Comparison of ENCODE assay signal across 10 mouse cellular contexts in genomic region chr13:6646266-6646665, GRCm38 (mm10). TPM values are rescaled to one million over a fixed set of nuclear protein-coding genes. Genes with fewer than 3 reads are reported as not detected.
DNase-seq lines count a peak whose midpoint lies in the region; ATAC-seq and TF ChIP-seq lines count a peak whose summit lies in the region.
"Had no signal": no experiment of that assay in that cellular context is flagged by ENCODE, and none has a peak within 500 bp of the region (broad histone marks: within the 10 kb centered on the region; RNA-seq: fewer than 3 reads in every experiment).

No protein-coding gene starts in this region.

- peak overlapping the region; percentile 99 for H3K4me2 ChIP-seq in heart, embryonic 11.5 days
- peak overlapping the region; percentile 90 for H3K4me2 ChIP-seq in midbrain, postnatal 0 days (ENCODE audit: low read depth, low read length, poor library complexity, severe bottlenecking)
- no peak overlapping the region; the same call in 1 of the 2 replicates for H3K4me2 ChIP-seq in stomach, postnatal 0 days (replicated peaks; ENCODE audit: low read depth)
- no peak overlapping the region for H3K4me2 ChIP-seq in lung, postnatal 0 days (replicated peaks; ENCODE audit: low read depth, low read length)

- 66% methylated on average over 2 of the region's 2 CpGs for WGBS in heart, embryonic 11.5 days (ENCODE audit: insufficient replicate concordance)
- 67% methylated on average over 2 of the region's 2 CpGs for WGBS in midbrain, postnatal 0 days
- WGBS in stomach, postnatal 0 days = 55% methylated on average over 2 of the region's 2 CpGs
- WGBS in lung, postnatal 0 days = 61% methylated on average over 2 of the region's 2 CpGs

- no peak overlapping the region; the same call in 1 of the 2 replicates for H3K27ac ChIP-seq in heart, embryonic 11.5 days (ENCODE audit: low read depth, low read length)
- peak overlapping the region; percentile 94; the same call in 1 of the 2 replicates for H3K27ac ChIP-seq in layer of hippocampus, adult 2 months
- H3K27ac ChIP-seq in midbrain, postnatal 0 days (ENCODE audit: low read depth, low read length) = peak overlapping the region; percentile 88
- no peak overlapping the region for H3K27ac ChIP-seq in stomach, postnatal 0 days (replicated peaks)
- no peak overlapping the region for H3K27ac ChIP-seq in lung, postnatal 0 days (ENCODE audit: low read length)
- H3K27ac ChIP-seq: liver, embryonic 15.5 days had no signal

- DNase-seq in heart, postnatal 36 days = no peak
- DNase-seq in layer of hippocampus, adult 2 months (ENCODE audit: low spot score in 2 of 2) = no peak
- DNase-seq in layer of hippocampus, adult 11-12 months (ENCODE audit: low spot score) = no peak
- DNase-seq in G1E (ENCODE audit: low spot score) = no peak
- DNase-seq in midbrain, postnatal 0 days (ENCODE audit: low spot score) = no peak
- no peak for DNase-seq in stomach, postnatal 0 days (ENCODE audit: low spot score)
- no peak for DNase-seq in lung, postnatal 0 days (ENCODE audit: low spot score)
- DNase-seq: cerebellum, adult 9-10 months had no signal

- H3K27me3 ChIP-seq in heart, embryonic 11.5 days (ENCODE audit: control insufficient read depth, insufficient read depth, low read length) = no peaks in the 10 kb centered on the region
- H3K27me3 ChIP-seq in G1E (ENCODE audit: insufficient read depth, low read length) = no peaks in the 10 kb centered on the region
- no peaks in the 10 kb centered on the region for H3K27me3 ChIP-seq in midbrain, postnatal 0 days (ENCODE audit: insufficient read depth, low read length)
- no peaks in the 10 kb centered on the region for H3K27me3 ChIP-seq in stomach, postnatal 0 days (ENCODE audit: control insufficient read depth, insufficient read depth, low read length)
- H3K27me3 ChIP-seq in lung, postnatal 0 days (replicated peaks; ENCODE audit: insufficient read depth, low read length) = no peaks in the 10 kb centered on the region

- no peak overlapping the region for H3K9ac ChIP-seq in heart, embryonic 11.5 days (ENCODE audit: low read depth, low read length)
- peak overlapping the region; percentile 75; the same call in 1 of the 2 replicates for H3K9ac ChIP-seq in midbrain, postnatal 0 days (replicated peaks; ENCODE audit: low read length, poor library complexity, severe bottlenecking)
- no peak overlapping the region for H3K9ac ChIP-seq in stomach, postnatal 0 days (ENCODE audit: low read length)
- no peak overlapping the region for H3K9ac ChIP-seq in lung, postnatal 0 days (replicated peaks; ENCODE audit: low read depth)
- H3K9ac ChIP-seq: liver, embryonic 15.5 days had no signal

- H3K4me3 ChIP-seq in heart, embryonic 11.5 days (ENCODE audit: low read depth, low read length) = peak overlapping the region; percentile 74
- H3K4me3 ChIP-seq in layer of hippocampus, adult 2 months = peak overlapping the region; percentile 74
- peak overlapping the region; percentile 88 for H3K4me3 ChIP-seq in G1E (ENCODE audit: low read depth, low read length)
- peak overlapping the region; percentile 72 for H3K4me3 ChIP-seq in midbrain, postnatal 0 days (ENCODE audit: low read depth, low read length)
- H3K4me3 ChIP-seq in stomach, postnatal 0 days (ENCODE audit: low read depth, low read length) = no peak overlapping the region
- H3K4me3 ChIP-seq in lung, postnatal 0 days (ENCODE audit: low read depth, low read length) = no peak overlapping the region

- no peaks in the 10 kb centered on the region for H3K9me3 ChIP-seq in heart, embryonic 11.5 days (replicated peaks; ENCODE audit: control insufficient read depth, low read length)
- no peaks in the 10 kb centered on the region for H3K9me3 ChIP-seq in G1E (replicated peaks)
- H3K9me3 ChIP-seq in midbrain, postnatal 0 days (ENCODE audit: low read length) = no peaks in the 10 kb centered on the region
- no peaks in the 10 kb centered on the region for H3K9me3 ChIP-seq in stomach, postnatal 0 days (ENCODE audit: control insufficient read depth, low read length)
- H3K9me3 ChIP-seq in lung, postnatal 0 days (ENCODE audit: low read length) = no peaks in the 10 kb centered on the region
- H3K9me3 ChIP-seq: liver, embryonic 15.5 days had no signal

- no peak for TF ChIP-seq EP300 in stomach, postnatal 0 days (optimal IDR thresholded peaks at IDR 0.05)
- TF ChIP-seq EP300 in lung, postnatal 0 days (IDR thresholded peaks at IDR 0.05) = no peak

- intact Hi-C loops in heart, postnatal 36 days (cut with DNase I) = no loop called here

- TF ChIP-seq CTCF in layer of hippocampus, adult 2 months (conservative IDR thresholded peaks at IDR 0.05) = no peak
- TF ChIP-seq CTCF in G1E (IDR thresholded peaks at IDR 0.05; ENCODE audit: low read depth, low read length) = no peak
- no peak for TF ChIP-seq CTCF in midbrain, postnatal 0 days (IDR thresholded peaks at IDR 0.05)
- TF ChIP-seq CTCF in stomach, postnatal 0 days (IDR thresholded peaks at IDR 0.05; ENCODE audit: low read depth) = no peak
- no peak for TF ChIP-seq CTCF in lung, postnatal 0 days (IDR thresholded peaks at IDR 0.05)

- H3K4me1 ChIP-seq in heart, embryonic 11.5 days (ENCODE audit: control insufficient read depth, insufficient read depth, low read length) = peaks cover 8% of the 10 kb centered on the region; the same call in 1 of the 2 replicates
- peaks cover 67% of the 10 kb centered on the region for H3K4me1 ChIP-seq in G1E (ENCODE audit: insufficient read depth, low read depth, low read length)
- H3K4me1 ChIP-seq in midbrain, postnatal 0 days (ENCODE audit: insufficient read depth, low read length) = no peaks in the 10 kb centered on the region
- H3K4me1 ChIP-seq in stomach, postnatal 0 days (replicated peaks; ENCODE audit: control insufficient read depth, insufficient read depth) = peaks cover 9% of the 10 kb centered on the region
- H3K4me1 ChIP-seq in lung, postnatal 0 days (ENCODE audit: insufficient read depth, low read depth, low read length) = peaks cover 7% of the 10 kb centered on the region; the same call in 1 of the 2 replicates

- H3K36me3 ChIP-seq in heart, embryonic 11.5 days (ENCODE audit: control insufficient read depth, insufficient read depth, low read length) = no peaks in the 10 kb centered on the region
- H3K36me3 ChIP-seq in G1E (replicated peaks) = peaks cover 41% of the 10 kb centered on the region
- H3K36me3 ChIP-seq in midbrain, postnatal 0 days (ENCODE audit: insufficient read depth, low read length) = no peaks in the 10 kb centered on the region
- H3K36me3 ChIP-seq in stomach, postnatal 0 days (ENCODE audit: control insufficient read depth, insufficient read depth, low read length) = no peaks in the 10 kb centered on the region
- H3K36me3 ChIP-seq in lung, postnatal 0 days (ENCODE audit: insufficient read depth, low read length) = no peaks in the 10 kb centered on the region
- H3K36me3 ChIP-seq: liver, embryonic 15.5 days had no signal

- no peak for ATAC-seq in heart, embryonic 11.5 days (replicated peaks; ENCODE audit: insufficient number of reproducible peaks, low FRiP score, low TSS enrichment)
- no peak for ATAC-seq in G1E (ENCODE audit: extremely low read depth, insufficient number of reproducible peaks, low FRiP score, poor library complexity, severe bottlenecking)
- no peak for ATAC-seq in midbrain, postnatal 0 days (ENCODE audit: low FRiP score)
- no peak for ATAC-seq in stomach, postnatal 0 days (ENCODE audit: low FRiP score, low TSS enrichment)
- ATAC-seq in lung, postnatal 0 days = no peak

RNA-seq across cellular contexts. Expression of gene Pfkp, which starts 2.3 kb away (rescaled TPM):
- 143 and 184 TPM in 2 replicates for polyA plus RNA-seq in heart, embryonic 11.5 days (2014; fragmentation: Nextera tagmentation; extraction: Ambion mirVana)
- total RNA-seq in heart, postnatal 36 days (2021) = 10 to 100 TPM; 49.0 to 65.7 TPM
- 100 to 1,000 TPM; 210 to 212 TPM for total RNA-seq in layer of hippocampus, adult 2 months (2021)
- total RNA-seq in G1E (2014; fragmentation: Nextera tagmentation) (138 and 139 TPM in 2 replicates), G1E (2017) (264 and 287 TPM in 2 replicates)
- 54.1 and 96.4 TPM in 2 replicates for polyA plus RNA-seq in G1E (2012)
- 187 and 330 TPM in 2 replicates for total RNA-seq in midbrain, postnatal 0 days (2014; rRNA removed)
- polyA plus RNA-seq in midbrain, postnatal 0 days (2015; fragmentation: Nextera tagmentation; extraction: Ambion mirVana) = 404 and 431 TPM in 2 replicates
- polyA plus RNA-seq in stomach, postnatal 0 days (2015; fragmentation: Nextera tagmentation; extraction: Ambion mirVana) = 34.7 and 41.1 TPM in 2 replicates
- 23.1 and 24.8 TPM in 2 replicates for polyA plus RNA-seq in lung, postnatal 0 days (2015; fragmentation: Nextera tagmentation; extraction: Ambion mirVana)

Comparison
In these comparisons a context has a peak if more than half of its experiments do, and no peak if none do; other contexts are left out.
1. H3K27ac ChIP-seq: peak in layer of hippocampus, adult 2 months (single experiment) and midbrain, postnatal 0 days (single experiment); none in heart, embryonic 11.5 days (single experiment), stomach, postnatal 0 days (single experiment) and lung, postnatal 0 days (single experiment).
2. H3K4me2 ChIP-seq: peak in heart, embryonic 11.5 days (single experiment) and midbrain, postnatal 0 days (single experiment); none in stomach, postnatal 0 days (single experiment) and lung, postnatal 0 days (single experiment).
3. H3K4me3 ChIP-seq: peak in heart, embryonic 11.5 days (single experiment), layer of hippocampus, adult 2 months (single experiment), G1E (single experiment) and midbrain, postnatal 0 days (single experiment); none in stomach, postnatal 0 days (single experiment) and lung, postnatal 0 days (single experiment).